Mouse (Mus musculus) layer of hippocampus, postnatal 25 days (tissue): ENCODE results near the gene Calm3. TPM values are rescaled to one million over a fixed set of nuclear protein-coding genes. Genes with fewer than 3 reads are reported as not detected.

ENCODE experiments used
- DNase-seq, 2 experiments: peaks; one replicate each; pipeline ENCODE4 v3.0.0; 2022; ENCODE audit warnings: mixed read lengths in 2 of 2, low spot score in 1 of 2; ENCODE audit errors: extremely low spot score in 1 of 2
- total RNA-seq, 2 experiments: library from RNA; stranded (reverse); gene quantifications; 2 replicates each; pipeline ENCODE4 v1.2.3; 2021

The Calm3 gene
- total RNA-seq, 2 experiments from 2014 or later, result 2,256 to 2,439 TPM

GRCm38 (mm10) chr7:16869497-16869896, 54.4 kb downstream of the Calm3 start:
- peak; percentile 65 to 70 for DNase-seq

GRCm38 (mm10) chr7:16867488-16867887, 56.4 kb downstream of the Calm3 start:
- no peak for DNase-seq

Other genes with a start within 250 kb of the Calm3 start
- gene Ceacam15, start 248.4 kb downstream of the Calm3 start, total RNA-seq, result not detected
- gene Ceacam9, start 202.2 kb downstream of the Calm3 start, total RNA-seq, result not detected
- gene Ap2s1, start 185.7 kb downstream of the Calm3 start, total RNA-seq, result 100 to 1,000 TPM; 278 to 315 TPM
- 1 to 10 TPM; 2.4 to 3.5 TPM for gene Slc1a5, start 142.8 kb downstream of the Calm3 start, total RNA-seq
- gene Strn4, start 108.2 kb downstream of the Calm3 start, total RNA-seq, result 100 to 1,000 TPM; 322 to 327 TPM
- 10 to 100 TPM; 46.7 to 47.7 TPM for gene Fkrp, start 107.4 kb downstream of the Calm3 start, total RNA-seq
- gene Prkd2, start 81.2 kb downstream of the Calm3 start, total RNA-seq, result 1 to 10 TPM; 5.2 to 6.9 TPM
- gene Dact3, start 48.8 kb downstream of the Calm3 start, total RNA-seq, result 100 to 1,000 TPM; 150 to 160 TPM
- gene Gng8, start 32.3 kb downstream of the Calm3 start, total RNA-seq, result 1 to 10 TPM; 2.5 to 3.2 TPM
- under 1 TPM in 1 of 2 experiments, not detected in 1; 0.09 TPM for gene Ptgir, start 17.6 kb downstream of the Calm3 start, total RNA-seq
- gene Pnmal2, start 20.6 kb upstream of the Calm3 start, total RNA-seq, result 100 to 1,000 TPM; 320 to 337 TPM
- gene Pnmal1, start 35.6 kb upstream of the Calm3 start, total RNA-seq, result 100 to 1,000 TPM; 104 to 117 TPM
- gene Gm42372, start 59.0 kb upstream of the Calm3 start, total RNA-seq, result 10 to 100 TPM; 52.6 to 53.6 TPM
- 1 to 10 TPM; 2.2 to 2.5 TPM for gene Ccdc8, start 68.6 kb upstream of the Calm3 start, total RNA-seq
- 100 to 1,000 TPM; 150 to 153 TPM for gene Ppp5c, start 103.8 kb upstream of the Calm3 start, total RNA-seq
- 1 to 10 TPM; 4.1 to 9.1 TPM for gene Hif3a, start 138.3 kb upstream of the Calm3 start, total RNA-seq
- 1 to 10 TPM; 3.4 to 3.7 TPM for gene Psg16, start 149.9 kb upstream of the Calm3 start, total RNA-seq
- gene Ceacam3, start 226.2 kb upstream of the Calm3 start, total RNA-seq, result not detected